Mouse (Mus musculus) midbrain, embryonic 10.5 days (tissue): ENCODE measurements around the gene Disc1. TPM values are rescaled to one million over a fixed set of nuclear protein-coding genes. Genes with fewer than 3 reads are reported as not detected.
A peak's percentile ranks its signal among the peaks of the same experiment; 100 is the strongest.

ENCODE experiments used
- DNase-seq: peaks from one replicate; pipeline ENCODE4 v3.0.0-alpha.2; 2017; ENCODE audit warnings: low spot score
- H3K27ac ChIP-seq: fragments of 300-500 bp; sonication (generic); replicated peaks from 2 replicates; pipeline ENCODE4 v1.5.1; 2016; ENCODE audit warnings: mild to moderate bottlenecking
- H3K27me3 ChIP-seq: fragments of 300-500 bp; sonication (generic); 2 replicates; pipeline ENCODE4 v1.6.1; 2016; ENCODE audit warnings: low read depth, mild to moderate bottlenecking; ENCODE audit not compliant: poor library complexity, severe bottlenecking
- H3K36me3 ChIP-seq: fragments of 300-500 bp; sonication (generic); 2 replicates; pipeline ENCODE4 v1.6.1; 2016; ENCODE audit warnings: mild to moderate bottlenecking, moderate library complexity
- H3K4me1 ChIP-seq: fragments of 300-500 bp; sonication (generic); 2 replicates; pipeline ENCODE4 v1.6.1; 2016
- H3K4me3 ChIP-seq: fragments of 300-500 bp; sonication (generic); 2 replicates; pipeline ENCODE4 v1.5.1; 2016; ENCODE audit warnings: mild to moderate bottlenecking, moderate library complexity
- H3K9me3 ChIP-seq: fragments of 300-500 bp; sonication (generic); replicated peaks from 2 replicates; pipeline ENCODE4 v1.6.1; 2016; ENCODE audit warnings: mild to moderate bottlenecking
- WGBS: fragments of 180-500 bp; shearing (Covaris S2); methylation state at CpG from one replicate; pipeline ENCODE4 v1.1.7; 2016; 5-methylcytosine and 5-hydroxymethylcytosine counted together
- polyA plus RNA-seq: library from polyadenylated mRNA; unstranded; fragments of >200 nt; fragmentation: Nextera tagmentation; extraction: Ambion mirVana; gene quantifications from 2 replicates; pipeline ENCODE4 v1.2.1, GENCODE M21; 2016

Disc1 gene
- polyA plus RNA-seq, 1 experiment from 2014 or later, result 2.0 TPM

- H3K4me3 ChIP-seq, result no peak overlapping the region
- H3K36me3 ChIP-seq, result peaks cover 28% of the 10 kb centered on the region
- H3K9me3 ChIP-seq, result no peaks in the 10 kb centered on the region
- WGBS, result 82% methylated on average over 7 of the region's 7 CpGs
- H3K27me3 ChIP-seq, result no peaks in the 10 kb centered on the region
- DNase-seq, result no peak
- H3K27ac ChIP-seq, result no peak overlapping the region
- peaks cover 12% of the 10 kb centered on the region; the same call in 1 of the 2 replicates for H3K4me1 ChIP-seq
These were observed 10.6 kb upstream of the Disc1 start for GRCm38 (mm10) chr8:125043394-125043793.

- WGBS, result 61% methylated on average over 9 of the region's 9 CpGs
- no peak overlapping the region for H3K27ac ChIP-seq
- DNase-seq, result no peak
These were observed 10.1 kb upstream of the Disc1 start for GRCm38 (mm10) chr8:125043935-125044334.

GRCm38 (mm10) chr8:125045760-125046159 is 8.2 kb upstream of the Disc1 start:
- Histone ChIP-seq H3K27me3 (no peaks in the 10 kb centered on the region), H3K36me3 (peaks cover 4% of the 10 kb centered on the region), H3K4me3 (no peak overlapping the region), H3K9me3 (no peaks in the 10 kb centered on the region), H3K4me1 (peaks cover 8% of the 10 kb centered on the region; the same call in 1 of the 2 replicates), H3K27ac (no peak overlapping the region)
- WGBS, result 94% methylated on average over 1 of the region's 1 CpGs
- no peak for DNase-seq

More at GRCm38 (mm10) chr8:125043935-125044334, 10.1 kb upstream of the Disc1 start:
- Histone ChIP-seq H3K27me3 (no peaks in the 10 kb centered on the region), H3K36me3 (peaks cover 23% of the 10 kb centered on the region), H3K9me3 (no peaks in the 10 kb centered on the region), H3K4me1 (peaks cover 12% of the 10 kb centered on the region; the same call in 1 of the 2 replicates), H3K4me3 (no peak overlapping the region)

- H3K4me1 ChIP-seq, result peaks cover 8% of the 10 kb centered on the region
- peaks cover 26% of the 10 kb centered on the region for H3K27me3 ChIP-seq
- H3K9me3 ChIP-seq, result peaks cover 5% of the 10 kb centered on the region; the same call in 1 of the 2 replicates
- DNase-seq, result no peak
- H3K4me3 ChIP-seq, result no peak overlapping the region
- no peaks in the 10 kb centered on the region for H3K36me3 ChIP-seq
- WGBS, result 68% methylated on average over 5 of the region's 5 CpGs
- H3K27ac ChIP-seq, result no peak overlapping the region
These were observed 4.8 kb upstream of the Disc1 start for GRCm38 (mm10) chr8:125049051-125049750.

- H3K4me3 ChIP-seq, result no peak overlapping the region
- H3K27ac ChIP-seq, result no peak overlapping the region
- H3K27me3 ChIP-seq, result peaks cover 32% of the 10 kb centered on the region
- H3K36me3 ChIP-seq, result no peaks in the 10 kb centered on the region
- H3K9me3 ChIP-seq, result peaks cover 5% of the 10 kb centered on the region; the same call in 1 of the 2 replicates
- peaks cover 13% of the 10 kb centered on the region for H3K4me1 ChIP-seq
- 87% methylated on average over 6 of the region's 6 CpGs for WGBS
- no peak for DNase-seq
These were observed 4.2 kb upstream of the Disc1 start for GRCm38 (mm10) chr8:125049826-125050225.

- H3K27ac ChIP-seq, result no peak overlapping the region
- peaks cover 44% of the 10 kb centered on the region for H3K27me3 ChIP-seq
- H3K4me3 ChIP-seq, result no peak overlapping the region
- H3K4me1 ChIP-seq, result peaks cover 13% of the 10 kb centered on the region
- peaks cover 5% of the 10 kb centered on the region; the same call in 1 of the 2 replicates for H3K9me3 ChIP-seq
- DNase-seq, result peak; percentile 74
- 44% methylated on average over 2 of the region's 2 CpGs for WGBS
- no peaks in the 10 kb centered on the region for H3K36me3 ChIP-seq
These were observed 2.0 kb upstream of the Disc1 start for GRCm38 (mm10) chr8:125052026-125052425.

- H3K27me3 ChIP-seq, result peaks cover 44% of the 10 kb centered on the region
- H3K27ac ChIP-seq, result peak overlapping the region; percentile 69; the same call in 1 of the 2 replicates
- peaks cover 5% of the 10 kb centered on the region; the same call in 1 of the 2 replicates for H3K9me3 ChIP-seq
- no peaks in the 10 kb centered on the region for H3K36me3 ChIP-seq
- peak overlapping the region; percentile 65 for H3K4me3 ChIP-seq
- H3K4me1 ChIP-seq, result peaks cover 13% of the 10 kb centered on the region
- DNase-seq, result no peak
- WGBS, result under 1% methylated on average over 38 of the region's 38 CpGs
These were observed 428 bp downstream of the Disc1 start for GRCm38 (mm10) chr8:125054436-125054810.

GRCm38 (mm10) chr8:125060904-125061303 is 6.9 kb downstream of the Disc1 start:
- peaks cover under 1% of the 10 kb centered on the region for H3K27me3 ChIP-seq
- 84% methylated on average over 8 of the region's 8 CpGs for WGBS
- no peaks in the 10 kb centered on the region for H3K4me1 ChIP-seq
- no peaks in the 10 kb centered on the region for H3K9me3 ChIP-seq
- no peak for DNase-seq
- H3K4me3 ChIP-seq, result no peak overlapping the region
- no peaks in the 10 kb centered on the region for H3K36me3 ChIP-seq
- no peak overlapping the region for H3K27ac ChIP-seq

- Histone ChIP-seq H3K27ac (no peak overlapping the region), H3K36me3 (no peaks in the 10 kb centered on the region), H3K9me3 (no peaks in the 10 kb centered on the region), H3K4me3 (no peak overlapping the region), H3K27me3 (no peaks in the 10 kb centered on the region), H3K4me1 (peaks cover 13% of the 10 kb centered on the region)
- 90% methylated on average over 6 of the region's 6 CpGs for WGBS
- no peak for DNase-seq
These were observed 11.6 kb downstream of the Disc1 start for GRCm38 (mm10) chr8:125065596-125065995.

GRCm38 (mm10) chr8:125066913-125067595 is 13.1 kb downstream of the Disc1 start:
- no peaks in the 10 kb centered on the region for H3K27me3 ChIP-seq
- H3K4me3 ChIP-seq, result no peak overlapping the region
- H3K9me3 ChIP-seq, result no peaks in the 10 kb centered on the region
- WGBS, result 48% methylated on average over 12 of the region's 12 CpGs
- peak; percentile 61 for DNase-seq
- H3K4me1 ChIP-seq, result peaks cover 13% of the 10 kb centered on the region
- peak overlapping the region; percentile 46; the same call in 1 of the 2 replicates for H3K27ac ChIP-seq
- H3K36me3 ChIP-seq, result no peaks in the 10 kb centered on the region

- peak overlapping the region; percentile 46; the same call in 1 of the 2 replicates for H3K27ac ChIP-seq
- 87% methylated on average over 9 of the region's 9 CpGs for WGBS
- no peak for DNase-seq
- H3K4me1 ChIP-seq, result peaks cover 13% of the 10 kb centered on the region
- no peaks in the 10 kb centered on the region for H3K36me3 ChIP-seq
- H3K4me3 ChIP-seq, result no peak overlapping the region
- H3K9me3 ChIP-seq, result no peaks in the 10 kb centered on the region
- H3K27me3 ChIP-seq, result no peaks in the 10 kb centered on the region
These were observed 13.6 kb downstream of the Disc1 start for GRCm38 (mm10) chr8:125067596-125067960.

GRCm38 (mm10) chr8:125068146-125068905 is 14.3 kb downstream of the Disc1 start:
- H3K36me3 ChIP-seq, result no peaks in the 10 kb centered on the region
- WGBS, result 88% methylated on average over 6 of the region's 6 CpGs
- no peaks in the 10 kb centered on the region for H3K27me3 ChIP-seq
- no peak overlapping the region for H3K27ac ChIP-seq
- H3K4me3 ChIP-seq, result no peak overlapping the region
- peaks cover 13% of the 10 kb centered on the region for H3K4me1 ChIP-seq
- DNase-seq, result no peak
- H3K9me3 ChIP-seq, result no peaks in the 10 kb centered on the region
